Mouse (Mus musculus): ENCODE measurements at regions not wholly inside any gene's neighbourhood (a gene's known extent, or its start where the extent isn't known, plus 50 kb on each side); places are given as distances from the start of the nearest gene placed in this dataset.

GRCm38 (mm10) chr8:4411126-4411525 is 81.7 kb upstream of the Cers4 start:
- peak; percentile 14 for DNase-seq
- H3K27me3 ChIP-seq (ENCODE audit: control insufficient read depth, insufficient read depth, low read length) = no peaks in the 10 kb centered on the region
- no peaks in the 10 kb centered on the region for H3K9me3 ChIP-seq (ENCODE audit: control insufficient read depth, low read length)
- no peak overlapping the region for H3K4me2 ChIP-seq (ENCODE audit: low read length)
- no peak overlapping the region for H3K9ac ChIP-seq (replicated peaks; ENCODE audit: low read length)
- no peak overlapping the region for H3K4me3 ChIP-seq (replicated peaks; ENCODE audit: low read depth, low read length)
- H3K36me3 ChIP-seq (ENCODE audit: control insufficient read depth, insufficient read depth, low read length) = no peaks in the 10 kb centered on the region
- WGBS = 66% methylated on average over 3 of the region's 3 CpGs
- no peak for ATAC-seq (ENCODE audit: low FRiP score, low TSS enrichment)
- no peaks in the 10 kb centered on the region for H3K4me1 ChIP-seq (ENCODE audit: control insufficient read depth, insufficient read depth, low read length)
- no peak overlapping the region for H3K27ac ChIP-seq (replicated peaks; ENCODE audit: low read depth, low read length)

- DNase-seq = no peak
- ATAC-seq (ENCODE audit: low FRiP score, low TSS enrichment) = no peak
- no peaks in the 10 kb centered on the region for H3K4me1 ChIP-seq (ENCODE audit: control insufficient read depth, insufficient read depth, low read length)
- H3K27me3 ChIP-seq (ENCODE audit: control insufficient read depth, insufficient read depth, low read length) = no peaks in the 10 kb centered on the region
- no peak overlapping the region for H3K27ac ChIP-seq (replicated peaks; ENCODE audit: low read depth, low read length)
- no peak overlapping the region for H3K9ac ChIP-seq (replicated peaks; ENCODE audit: low read length)
- H3K36me3 ChIP-seq (ENCODE audit: control insufficient read depth, insufficient read depth, low read length) = no peaks in the 10 kb centered on the region
- WGBS = 85% methylated on average over 2 of the region's 2 CpGs
- no peaks in the 10 kb centered on the region for H3K9me3 ChIP-seq (ENCODE audit: control insufficient read depth, low read length)
- H3K4me3 ChIP-seq (replicated peaks; ENCODE audit: low read depth, low read length) = no peak overlapping the region
- H3K4me2 ChIP-seq (ENCODE audit: low read length) = no peak overlapping the region
Measured at GRCm38 (mm10) chr8:4411836-4412235, 81.0 kb upstream of the Cers4 start.

- H3K4me1 ChIP-seq (ENCODE audit: control insufficient read depth, insufficient read depth, low read length) = no peaks in the 10 kb centered on the region
- H3K27ac ChIP-seq (replicated peaks; ENCODE audit: low read depth, low read length) = no peak overlapping the region
- no peak overlapping the region for H3K4me2 ChIP-seq (ENCODE audit: low read length)
- no peak overlapping the region for H3K4me3 ChIP-seq (replicated peaks; ENCODE audit: low read depth, low read length)
- H3K27me3 ChIP-seq (ENCODE audit: control insufficient read depth, insufficient read depth, low read length) = no peaks in the 10 kb centered on the region
- DNase-seq (peak; percentile 67), ATAC-seq (ENCODE audit: low FRiP score, low TSS enrichment) (peak; percentile 57; the same call in 1 of the 2 replicates)
- H3K9me3 ChIP-seq (ENCODE audit: control insufficient read depth, low read length) = no peaks in the 10 kb centered on the region
- H3K9ac ChIP-seq (replicated peaks; ENCODE audit: low read length) = no peak overlapping the region
- no peaks in the 10 kb centered on the region for H3K36me3 ChIP-seq (ENCODE audit: control insufficient read depth, insufficient read depth, low read length)
- 43% methylated on average over 6 of the region's 6 CpGs for WGBS
Measured at GRCm38 (mm10) chr8:4413206-4413605, 79.6 kb upstream of the Cers4 start.

- no peak overlapping the region for H3K4me3 ChIP-seq (replicated peaks; ENCODE audit: low read depth, low read length)
- no peak overlapping the region for H3K27ac ChIP-seq (replicated peaks; ENCODE audit: low read depth, low read length)
- H3K9me3 ChIP-seq (ENCODE audit: control insufficient read depth, low read length) = no peaks in the 10 kb centered on the region
- ATAC-seq (ENCODE audit: low FRiP score, low TSS enrichment) (no peak), DNase-seq (peak; percentile 31)
- H3K27me3 ChIP-seq (ENCODE audit: control insufficient read depth, insufficient read depth, low read length) = no peaks in the 10 kb centered on the region
- 5% methylated on average over 4 of the region's 4 CpGs for WGBS
- no peaks in the 10 kb centered on the region for H3K36me3 ChIP-seq (ENCODE audit: control insufficient read depth, insufficient read depth, low read length)
- no peaks in the 10 kb centered on the region for H3K4me1 ChIP-seq (ENCODE audit: control insufficient read depth, insufficient read depth, low read length)
- no peak overlapping the region for H3K9ac ChIP-seq (replicated peaks; ENCODE audit: low read length)
- no peak overlapping the region for H3K4me2 ChIP-seq (ENCODE audit: low read length)
Measured at GRCm38 (mm10) chr8:4413764-4414163, 79.1 kb upstream of the Cers4 start.

GRCm38 (mm10) chr8:4417141-4417540 is 75.7 kb upstream of the Cers4 start:
- Histone ChIP-seq H3K27ac (replicated peaks; ENCODE audit: low read depth, low read length) (no peak overlapping the region), H3K36me3 (ENCODE audit: control insufficient read depth, insufficient read depth, low read length) (no peaks in the 10 kb centered on the region), H3K9ac (replicated peaks; ENCODE audit: low read length) (no peak overlapping the region), H3K9me3 (ENCODE audit: control insufficient read depth, low read length) (no peaks in the 10 kb centered on the region), H3K27me3 (ENCODE audit: control insufficient read depth, insufficient read depth, low read length) (no peaks in the 10 kb centered on the region), H3K4me1 (ENCODE audit: control insufficient read depth, insufficient read depth, low read length) (no peaks in the 10 kb centered on the region), H3K4me2 (ENCODE audit: low read length) (no peak overlapping the region), H3K4me3 (replicated peaks; ENCODE audit: low read depth, low read length) (no peak overlapping the region)
- 87% methylated on average over 3 of the region's 3 CpGs for WGBS
- no peak for DNase-seq
- ATAC-seq (ENCODE audit: low FRiP score, low TSS enrichment) = no peak

- Histone ChIP-seq H3K9ac (replicated peaks; ENCODE audit: low read length) (no peak overlapping the region), H3K4me2 (ENCODE audit: low read length) (no peak overlapping the region), H3K4me3 (replicated peaks; ENCODE audit: low read depth, low read length) (no peak overlapping the region), H3K27ac (replicated peaks; ENCODE audit: low read depth, low read length) (no peak overlapping the region), H3K27me3 (ENCODE audit: control insufficient read depth, insufficient read depth, low read length) (no peaks in the 10 kb centered on the region), H3K9me3 (ENCODE audit: control insufficient read depth, low read length) (no peaks in the 10 kb centered on the region), H3K4me1 (ENCODE audit: control insufficient read depth, insufficient read depth, low read length) (no peaks in the 10 kb centered on the region), H3K36me3 (ENCODE audit: control insufficient read depth, insufficient read depth, low read length) (no peaks in the 10 kb centered on the region)
- ATAC-seq (ENCODE audit: low FRiP score, low TSS enrichment) = no peak
- no peak for DNase-seq
- 70% methylated on average over 2 of the region's 2 CpGs for WGBS
Measured at GRCm38 (mm10) chr8:4433161-4433560, 59.7 kb upstream of the Cers4 start.

- no peak overlapping the region for H3K27ac ChIP-seq (replicated peaks; ENCODE audit: low read depth, low read length)
- H3K27me3 ChIP-seq (ENCODE audit: control insufficient read depth, insufficient read depth, low read length) = no peaks in the 10 kb centered on the region
- H3K9ac ChIP-seq (replicated peaks; ENCODE audit: low read length) = no peak overlapping the region
- ATAC-seq (ENCODE audit: low FRiP score, low TSS enrichment) = no peak
- 19% methylated on average over 3 of the region's 3 CpGs for WGBS
- H3K36me3 ChIP-seq (ENCODE audit: control insufficient read depth, insufficient read depth, low read length) = no peaks in the 10 kb centered on the region
- H3K4me3 ChIP-seq (replicated peaks; ENCODE audit: low read depth, low read length) = no peak overlapping the region
- no peaks in the 10 kb centered on the region for H3K4me1 ChIP-seq (ENCODE audit: control insufficient read depth, insufficient read depth, low read length)
- no peak overlapping the region for H3K4me2 ChIP-seq (ENCODE audit: low read length)
- no peaks in the 10 kb centered on the region for H3K9me3 ChIP-seq (ENCODE audit: control insufficient read depth, low read length)
- DNase-seq = no peak
Measured at GRCm38 (mm10) chr8:4436546-4436945, 56.3 kb upstream of the Cers4 start.
